ENCODE assay signal across 28 mouse cellular contexts in the genomic region with DNA sequence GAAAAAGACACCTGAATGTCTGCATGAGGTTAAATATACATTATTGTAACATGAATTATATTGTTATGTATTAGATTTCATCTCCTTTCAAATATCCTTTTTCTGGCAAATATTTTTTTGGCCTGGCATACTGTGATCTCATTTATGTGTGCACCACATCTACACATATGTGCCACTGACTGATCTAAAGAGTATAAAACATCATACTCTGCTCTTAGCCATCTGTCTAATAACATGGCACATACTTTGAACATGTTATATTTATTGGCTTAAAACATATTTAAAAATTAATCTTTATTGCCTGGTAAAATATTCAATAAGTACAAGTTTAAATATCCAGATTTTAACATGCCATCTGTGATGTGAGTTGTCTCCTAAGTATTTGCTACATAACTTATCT.
"Had no signal": no experiment of that assay in that cellular context is flagged by ENCODE, and none has a peak within 500 bp of the region (broad histone marks: within the 10 kb centered on the region; RNA-seq: fewer than 3 reads in every experiment).

No protein-coding gene starts in this region.

- DNase-seq: gastrocnemius, postnatal 10 days; gastrocnemius, postnatal 25 days; heart, adult 18-20 months; heart, postnatal 10 days; heart, postnatal 4 days; kidney, adult 18-20 months; kidney, adult 8-10 months; kidney, postnatal 10 days; kidney, postnatal 25 days; kidney, postnatal 4 days; liver; liver, embryonic 13.5 days; liver, postnatal 0 days had no signal

- ATAC-seq: hindbrain, embryonic 16.5 days; inflammation-experienced regulatory T-cells, adult 6 months; intestine, embryonic 15.5 days; intestine, postnatal 0 days; liver, postnatal 0 days had no signal

- H3K4me3 ChIP-seq: heart, embryonic 10.5 days; heart, embryonic 12.5 days; hindbrain, embryonic 10.5 days; hindbrain, embryonic 12.5 days; intestine, embryonic 15.5 days; layer of hippocampus, adult 2 months; left cerebral cortex, adult 2 months; limb, embryonic 10.5 days; limb, embryonic 12.5 days; liver, embryonic 13.5 days; liver, embryonic 15.5 days had no signal

- H3K27me3 ChIP-seq: heart, embryonic 12.5 days; hindbrain, embryonic 12.5 days; intestine, embryonic 15.5 days; limb, embryonic 12.5 days; liver, embryonic 13.5 days; liver, embryonic 15.5 days had no signal

- H3K9me3 ChIP-seq: heart, embryonic 10.5 days; heart, embryonic 12.5 days; hindbrain, embryonic 10.5 days; hindbrain, embryonic 12.5 days; intestine, embryonic 15.5 days; limb, embryonic 10.5 days; limb, embryonic 12.5 days; liver, embryonic 13.5 days; liver, embryonic 15.5 days had no signal

- H3K4me1 ChIP-seq: heart, embryonic 10.5 days; heart, embryonic 12.5 days; hindbrain, embryonic 10.5 days; hindbrain, embryonic 12.5 days; intestine, embryonic 15.5 days; limb, embryonic 10.5 days; limb, embryonic 12.5 days; liver, embryonic 13.5 days; liver, embryonic 15.5 days had no signal

- H3K4me2 ChIP-seq: heart, embryonic 12.5 days; hindbrain, embryonic 12.5 days; hindbrain, embryonic 14.5 days; intestine, embryonic 15.5 days; limb, embryonic 12.5 days; liver, embryonic 11.5 days; liver, embryonic 13.5 days; liver, embryonic 15.5 days had no signal

- H3K36me3 ChIP-seq: heart, embryonic 10.5 days; heart, embryonic 12.5 days; hindbrain, embryonic 10.5 days; hindbrain, embryonic 12.5 days; intestine, embryonic 15.5 days; limb, embryonic 10.5 days; limb, embryonic 12.5 days; liver, embryonic 13.5 days; liver, embryonic 15.5 days had no signal

- H3K9ac ChIP-seq: heart, embryonic 12.5 days; hindbrain, embryonic 12.5 days; hindbrain, embryonic 14.5 days; intestine, embryonic 15.5 days; limb, embryonic 12.5 days; liver, embryonic 13.5 days; liver, embryonic 15.5 days; liver, postnatal 0 days had no signal

- H3K27ac ChIP-seq: heart, embryonic 10.5 days; hindbrain, embryonic 10.5 days; hindbrain, embryonic 12.5 days; hindbrain, embryonic 14.5 days; intestine, embryonic 15.5 days; layer of hippocampus, adult 2 months; left cerebral cortex, adult 2 months; limb, embryonic 10.5 days; limb, embryonic 12.5 days; liver, embryonic 13.5 days; liver, embryonic 15.5 days had no signal
